Mouse (Mus musculus) CH12.LX (cell line): Measurements from ENCODE around the gene Bnipl. TPM values are rescaled to one million over a fixed set of nuclear protein-coding genes. Genes with fewer than 3 reads are reported as not detected.

Experiments used
- DNase-seq: peaks from one replicate; pipeline ENCODE4 v3.0.0-alpha.2; 2013; ENCODE audit errors: extremely low read depth
- H3K27ac ChIP-seq: 2 replicates; pipeline ENCODE4 v1.5.1; 2012; ENCODE audit warnings: low read depth, mild to moderate bottlenecking, control low read depth, moderate library complexity; ENCODE audit not compliant: insufficient read depth
- H3K27me3 ChIP-seq: replicated peaks from 2 replicates; pipeline ENCODE3; 2012; ENCODE audit warnings: inconsistent platforms
- H3K36me3 ChIP-seq, 2 experiments: replicated peaks in 1 of 2; 2 replicates each; pipeline versions ENCODE3 to v1.6.1; 2012; ENCODE audit warnings: inconsistent platforms in 1 of 2, low read length in 1 of 2, mild to moderate bottlenecking in 1 of 2, mixed read lengths in 1 of 2, moderate library complexity in 1 of 2; ENCODE audit not compliant: control insufficient read depth in 1 of 2, insufficient read depth in 1 of 2
- H3K4me1 ChIP-seq, 2 experiments: 2 replicates each; pipeline ENCODE4 v1.6.1; 2012; ENCODE audit warnings: inconsistent platforms in 1 of 2, moderate library complexity in 1 of 2; ENCODE audit not compliant: insufficient read depth in 2 of 2, control insufficient read depth in 1 of 2
- H3K4me2 ChIP-seq: 2 replicates; pipeline ENCODE4 v1.6.1; 2012; ENCODE audit warnings: low read depth, mild to moderate bottlenecking, control low read depth; ENCODE audit not compliant: poor library complexity, insufficient read depth, severe bottlenecking
- H3K4me3 ChIP-seq, 3 experiments: fragments of 150-350 bp in 1 of 3; sonication (generic) in 1 of 3; replicated peaks in 1 of 3; 2 replicates each; pipeline versions ENCODE3 to v1.5.1; 2011 to 2012; ENCODE audit warnings: low read depth in 2 of 3, low read length in 2 of 3, mild to moderate bottlenecking in 2 of 3, moderate library complexity in 2 of 3, control low read depth in 1 of 3, improper control_type of control experiment in 1 of 3, inconsistent platforms in 1 of 3, mixed read lengths in 1 of 3; ENCODE audit not compliant: poor library complexity in 1 of 3
- H3K79me2 ChIP-seq: replicated peaks from 2 replicates; pipeline ENCODE4 v1.6.1; 2012; ENCODE audit warnings: mild to moderate bottlenecking, moderate library complexity; ENCODE audit not compliant: control insufficient read depth, poor library complexity, insufficient read depth, severe bottlenecking; ENCODE audit errors: extremely low read depth
- H3K9ac ChIP-seq: 2 replicates; pipeline ENCODE4 v1.6.1; 2012; ENCODE audit warnings: low read depth, mild to moderate bottlenecking, control low read depth, moderate library complexity; ENCODE audit not compliant: insufficient read depth
- H3K9me3 ChIP-seq: replicated peaks from 2 replicates; pipeline ENCODE3; 2012; ENCODE audit warnings: low read length, inconsistent platforms, mixed read lengths
- BHLHE40 ChIP-seq: IDR thresholded peaks from 2 replicates; pipeline ENCODE4 v1.6.1; 2011; ENCODE audit warnings: mild to moderate bottlenecking, low read depth, low read length, improper control_type of control experiment
- CHD1 ChIP-seq: IDR thresholded peaks from 2 replicates; pipeline ENCODE4 v1.6.1; 2012; ENCODE audit warnings: low read depth, low read length, improper control_type of control experiment, inconsistent platforms
- CHD2 ChIP-seq: IDR thresholded peaks from 2 replicates; pipeline ENCODE4 v1.6.1; 2011; ENCODE audit warnings: low read length, improper control_type of control experiment
- CTCF ChIP-seq, 2 experiments: IDR thresholded peaks in 1 of 2; conservative IDR thresholded peaks in 1 of 2; 2 replicates each; pipeline ENCODE4 v1.5.1; 2011 to 2012; ENCODE audit warnings: low read depth in 2 of 2, low read length in 2 of 2, improper control_type of control experiment in 1 of 2, inconsistent platforms in 1 of 2, mild to moderate bottlenecking in 1 of 2, moderate library complexity in 1 of 2
- E2F4 ChIP-seq: IDR thresholded peaks from 2 replicates; pipeline ENCODE4 v1.6.1; 2011; ENCODE audit warnings: low read depth, low read length, improper control_type of control experiment; ENCODE audit not compliant: insufficient replicate concordance
- ELF1 ChIP-seq: IDR thresholded peaks from 2 replicates; pipeline ENCODE4 v1.6.1; 2014; ENCODE audit warnings: low read depth, mild to moderate bottlenecking, inconsistent platforms, low read length, improper control_type of control experiment
- EP300 ChIP-seq: IDR thresholded peaks from 2 replicates; pipeline ENCODE4 v1.6.1; 2011; ENCODE audit warnings: low read length, improper control_type of control experiment
- ETS1 ChIP-seq: conservative IDR thresholded peaks from 2 replicates; pipeline ENCODE4 v1.6.1; 2012; ENCODE audit warnings: low read depth, mild to moderate bottlenecking, inconsistent platforms, low read length, improper control_type of control experiment, moderate library complexity
- HCFC1 ChIP-seq: IDR thresholded peaks from 2 replicates; pipeline ENCODE4 v1.6.1; 2012; ENCODE audit warnings: low read depth, mild to moderate bottlenecking, inconsistent platforms, low read length, improper control_type of control experiment
- JUN ChIP-seq: IDR thresholded peaks from 2 replicates; pipeline ENCODE4 v1.6.1; 2011; ENCODE audit warnings: low read depth, mild to moderate bottlenecking, low read length, improper control_type of control experiment, moderate library complexity; ENCODE audit not compliant: insufficient read depth
- KAT2A ChIP-seq: IDR thresholded peaks from 2 replicates; pipeline ENCODE4 v1.6.1; 2012; ENCODE audit warnings: low read length, improper control_type of control experiment, inconsistent platforms; ENCODE audit not compliant: insufficient replicate concordance
- MAFK ChIP-seq: IDR thresholded peaks from 2 replicates; pipeline ENCODE4 v1.6.1; 2011; ENCODE audit warnings: low read length, improper control_type of control experiment; ENCODE audit not compliant: insufficient replicate concordance
- MAX ChIP-seq: IDR thresholded peaks from 2 replicates; pipeline ENCODE4 v1.6.1; 2011; ENCODE audit warnings: low read length, improper control_type of control experiment
- MAZ ChIP-seq: IDR thresholded peaks from 2 replicates; pipeline ENCODE4 v1.6.1; 2012; ENCODE audit warnings: low read depth, mild to moderate bottlenecking, inconsistent platforms, low read length, improper control_type of control experiment, moderate library complexity
- MXI1 ChIP-seq: IDR thresholded peaks from 2 replicates; pipeline ENCODE4 v1.6.1; 2011; ENCODE audit warnings: mild to moderate bottlenecking, low read depth, low read length, improper control_type of control experiment
- MYC ChIP-seq: IDR thresholded peaks from 2 replicates; pipeline ENCODE4 v1.6.1; 2011; ENCODE audit warnings: low read depth, mild to moderate bottlenecking, improper control_type of control experiment, low read length
- NELFE ChIP-seq: IDR thresholded peaks from 2 replicates; pipeline ENCODE4 v1.6.1; 2011; ENCODE audit warnings: low read depth, low read length, improper control_type of control experiment
- NRF1 ChIP-seq: IDR thresholded peaks from 2 replicates; pipeline ENCODE4 v1.6.1; 2014; ENCODE audit warnings: low read depth, mild to moderate bottlenecking, inconsistent platforms, low read length, improper control_type of control experiment, moderate library complexity
- POLR2A ChIP-seq: IDR thresholded peaks from 2 replicates; pipeline ENCODE4 v1.6.1; 2011; ENCODE audit warnings: low read depth, mild to moderate bottlenecking, improper control_type of control experiment, low read length
- POLR2AphosphoS2 ChIP-seq: IDR thresholded peaks from 2 replicates; pipeline ENCODE4 v1.6.1; 2011; ENCODE audit warnings: low read depth, low read length, improper control_type of control experiment
- RCOR1 ChIP-seq: conservative IDR thresholded peaks from 2 replicates; pipeline ENCODE4 v1.6.1; 2012; ENCODE audit warnings: low read depth, mild to moderate bottlenecking, inconsistent platforms, low read length, improper control_type of control experiment
- SIN3A ChIP-seq: IDR thresholded peaks from 2 replicates; pipeline ENCODE4 v1.6.1; 2012; ENCODE audit warnings: low read length, improper control_type of control experiment, inconsistent platforms
- SMC3 ChIP-seq: IDR thresholded peaks from 2 replicates; pipeline ENCODE4 v1.6.1; 2011; ENCODE audit warnings: low read depth, low read length, improper control_type of control experiment
- TBP ChIP-seq: conservative IDR thresholded peaks from 2 replicates; pipeline ENCODE4 v1.6.1; 2011; ENCODE audit warnings: low read depth, low read length, improper control_type of control experiment
- TCF12 ChIP-seq: IDR thresholded peaks from 2 replicates; pipeline ENCODE4 v1.6.1; 2014; ENCODE audit warnings: low read depth, mild to moderate bottlenecking, inconsistent platforms, low read length, improper control_type of control experiment
- UBTF ChIP-seq: IDR thresholded peaks from 2 replicates; pipeline ENCODE4 v1.6.1; 2012; ENCODE audit warnings: low read depth, mild to moderate bottlenecking, inconsistent platforms, low read length, improper control_type of control experiment, moderate library complexity
- ZMIZ1 ChIP-seq: IDR thresholded peaks from 2 replicates; pipeline ENCODE4 v1.6.1; 2012; ENCODE audit warnings: low read depth, mild to moderate bottlenecking, inconsistent platforms, low read length, improper control_type of control experiment
- ZNF384 ChIP-seq: IDR thresholded peaks from 2 replicates; pipeline ENCODE4 v1.6.1; 2012; ENCODE audit warnings: low read depth, low read length, improper control_type of control experiment, inconsistent platforms
- dilution Hi-C: fragments of 300-500 bp; cut with MboI; formaldehyde crosslinking; loops from 2 replicates; pipeline ENCODE4 v1.14.3; 2020; ENCODE audit warnings: low sequenced_read_pairs; ENCODE audit not compliant: extremely low pct_unique_long_range_greater_than_20kb, extremely low pct_ligation_motif_present
- in situ Hi-C: fragments of 300-500 bp; cut with MboI; formaldehyde crosslinking; loops from 3 replicates; pipeline ENCODE4 v1.14.3; 2019; ENCODE audit warnings: low sequenced_read_pairs, low pct_ligation_motif_present, low pct_unique_long_range_greater_than_20kb, mixed read lengths
- polyA plus RNA-seq: library from polyadenylated mRNA; unstranded; fragments of >175 nt; gene quantifications from 2 replicates; pipeline ENCODE4 v1.2.1, GENCODE M21; 2012; ENCODE audit warnings: low read depth; ENCODE audit not compliant: insufficient read length
- total RNA-seq, 2 experiments: library from RNA; depleted of rRNA; stranded (reverse); fragments of 300-350 nt in 1 of 2; fragments of >200 nt in 1 of 2; gene quantifications; 2 replicates each; pipeline ENCODE4 v1.2.3; 2012 to 2014

The Bnipl gene
- total and polyA plus RNA-seq, 3 experiments, result 0.33 TPM; not detected in 2

GRCm38 (mm10) chr3:95228148-95228893, 22.7 kb downstream of the Bnipl start, which contains the start of gene Cdc42se1:
Gene Cdc42se1, plus strand, starts transcription at chr3:95228732.
- Histone ChIP-seq H3K36me3 (peaks cover 21 to 42% of the 10 kb centered on the region in 2 experiments), H3K27ac (peak within 1 kb of the TSS; percentile 80), H3K4me3 (peak within 1 kb of the TSS; percentile 76 to 97 (median 96)), H3K79me2 (peaks cover 81% of the 10 kb centered on the region), H3K4me1 (peaks cover 12 to 40% of the 10 kb centered on the region in 2 experiments), H3K27me3 (no peaks in the 10 kb centered on the region), H3K9ac (peak within 1 kb of the TSS; percentile 95), H3K9me3 (peaks cover 3% of the 10 kb centered on the region), H3K4me2 (peak within 1 kb of the TSS; percentile 79)
- dilution Hi-C loops (no loop called here), in situ Hi-C loops (no loop called here)
- peak; percentile 92 for DNase-seq
- TF ChIP-seq SMC3 (0 out of 2 replicates have a peak, but pooled peaks have one; percentile 3), SIN3A (peak; percentile 65; the same call in 1 of the 2 replicates), MAFK (peak; percentile 80; the same call in 1 of the 2 replicates), ZNF384 (no peak), NRF1 (peak; percentile 41), ELF1 (peak; percentile 67), EP300 (no peak), POLR2A (peak; percentile 86), TCF12 (peak; percentile 82), ETS1 (peak; percentile 26), E2F4 (no peak), MYC (peak; percentile 82), MAZ (peak; percentile 64; the same call in 1 of the 2 replicates), HCFC1 (peak; percentile 56), JUN (no peak), BHLHE40 (peak; percentile 15; the same call in 1 of the 2 replicates), CTCF (conservative IDR thresholded peaks at IDR 0.05 in 1 of 2, IDR thresholded peaks at IDR 0.05 in 1 of 2; ENCODE audit: low read depth in 2 of 2, low read length in 2 of 2) (no peak), TBP (0 out of 2 replicates have a peak, but pooled peaks have one; percentile 52), CHD2 (peak; percentile 74), CHD1 (no peak; the same call in 1 of the 2 replicates), POLR2AphosphoS2 (no peak), KAT2A (0 out of 2 replicates have a peak, but pooled peaks have one; percentile 31), RCOR1 (no peak), MXI1 (peak; percentile 92), ZMIZ1 (peak; percentile 92), NELFE (peak; percentile 80), MAX (peak; percentile 80), UBTF (peak; percentile 92)
